Mouse (Mus musculus): ENCODE measurements around the gene Gm20517.

GRCm38 (mm10) chr17:47616652-47617051 lies 5.3 kb downstream of the Gm20517 start:
- TF ChIP-seq POLR2A (IDR thresholded peaks at IDR 0.05; ENCODE audit: extremely low read depth, insufficient read depth, low read length) (no peak), CTCF (IDR thresholded peaks at IDR 0.05; ENCODE audit: low read depth, low read length) (no peak)

Measured in liver, adult 2 months (tissue).